Mouse (Mus musculus) bone marrow, adult 2 months (tissue): ENCODE measurements around the gene Ly6g6d. TPM values are rescaled to one million over a fixed set of nuclear protein-coding genes. Genes with fewer than 3 reads are reported as not detected.

Experiments used
- H3K27ac ChIP-seq: fragments of 200-500 bp; 2 replicates; pipeline ENCODE4 v1.5.1; 2012; ENCODE audit warnings: low read depth, mild to moderate bottlenecking, control low read depth, inconsistent platforms, low read length; ENCODE audit not compliant: control insufficient read depth, poor library complexity, insufficient read depth
- H3K4me1 ChIP-seq: fragments of 200-500 bp; 2 replicates; pipeline ENCODE4 v1.6.1; 2011; ENCODE audit warnings: low read length; ENCODE audit not compliant: control insufficient read depth, insufficient read depth
- H3K4me3 ChIP-seq: fragments of 200-500 bp; replicated peaks from 2 replicates; pipeline ENCODE3; 2011; ENCODE audit warnings: mild to moderate bottlenecking, low read depth, low read length, control low read depth; ENCODE audit not compliant: control insufficient read depth
- CTCF ChIP-seq: fragments of 200-500 bp; IDR thresholded peaks from 2 replicates; pipeline ENCODE4 v1.5.1; 2011; ENCODE audit warnings: low read length, control low read depth; ENCODE audit not compliant: control insufficient read depth, insufficient read depth
- POLR2A ChIP-seq: fragments of 200-500 bp; IDR thresholded peaks from 2 replicates; pipeline ENCODE4 v1.6.1; 2011; ENCODE audit warnings: low read depth, mild to moderate bottlenecking, control low read depth, low read length, borderline replicate concordance; ENCODE audit not compliant: control insufficient read depth
- WGBS: fragments of 180-500 bp; shearing (Covaris S2); methylation state at CpG from one replicate; pipeline ENCODE4 v1.1.7; 2018; 5-methylcytosine and 5-hydroxymethylcytosine counted together
- polyA plus RNA-seq: library from polyadenylated mRNA; stranded (reverse); fragments of >200 nt; gene quantifications from 2 replicates; pipeline ENCODE4 v1.2.4, GENCODE M21; 2011; ENCODE audit warnings: low replicate concordance; ENCODE audit not compliant: missing spikeins, insufficient read depth, insufficient read length

Ly6g6d gene
- polyA plus RNA-seq, 1 experiment: 26.2 TPM

GRCm38 (mm10) chr17:35070556-35071229 is 7.2 kb downstream of the Ly6g6d start:
- no peak for TF ChIP-seq CTCF
- TF ChIP-seq POLR2A: no peak
- H3K27ac ChIP-seq: no peak overlapping the region
- H3K4me3 ChIP-seq: no peak overlapping the region
- WGBS: 35% methylated on average over 6 of the region's 6 CpGs
- no peaks in the 10 kb centered on the region for H3K4me1 ChIP-seq

GRCm38 (mm10) chr17:35068213-35068914 is 9.5 kb downstream of the Ly6g6d start:
- 70% methylated on average over 17 of the region's 17 CpGs for WGBS
- TF ChIP-seq POLR2A (no peak), CTCF (no peak)
- H3K4me3 ChIP-seq: no peak overlapping the region
- no peaks in the 10 kb centered on the region; the same call in 1 of the 2 replicates for H3K4me1 ChIP-seq
- no peak overlapping the region for H3K27ac ChIP-seq

- H3K27ac ChIP-seq: no peak within 1 kb of the TSS
- WGBS: 48% methylated on average over 10 of the region's 10 CpGs
- H3K4me3 ChIP-seq: peak within 1 kb of the TSS; percentile 35
- TF ChIP-seq POLR2A (no peak), CTCF (no peak)
- no peaks in the 10 kb centered on the region; the same call in 1 of the 2 replicates for H3K4me1 ChIP-seq
Observed at GRCm38 (mm10) chr17:35066084-35066483, 11.8 kb downstream of the Ly6g6d start, which contains the start of gene Mpig6b. Gene Mpig6b, minus strand, starts transcription at chr17:35066184.

GRCm38 (mm10) chr17:35064951-35065947 is 12.6 kb downstream of the Ly6g6d start, which contains the start of gene Ly6g6c:
Gene Ly6g6c, plus strand, starts transcription at chr17:35065388.
- no peak for TF ChIP-seq CTCF
- TF ChIP-seq POLR2A: 0 out of 2 replicates have a peak, but pooled peaks have one; percentile 14
- H3K27ac ChIP-seq: no peak within 1 kb of the TSS
- WGBS: 2% methylated on average over 48 of the region's 48 CpGs
- peak within 1 kb of the TSS; percentile 35 for H3K4me3 ChIP-seq
- H3K4me1 ChIP-seq: no peaks in the 10 kb centered on the region; the same call in 1 of the 2 replicates

GRCm38 (mm10) chr17:35064378-35064877 is 13.4 kb downstream of the Ly6g6d start:
- Histone ChIP-seq H3K4me3 (no peak overlapping the region), H3K27ac (no peak overlapping the region), H3K4me1 (no peaks in the 10 kb centered on the region; the same call in 1 of the 2 replicates)
- TF ChIP-seq CTCF (no peak), POLR2A (no peak)
- WGBS: 52% methylated on average over 10 of the region's 10 CpGs

GRCm38 (mm10) chr17:35063466-35063865 is 14.4 kb downstream of the Ly6g6d start:
- H3K27ac ChIP-seq: no peak overlapping the region
- no peak overlapping the region for H3K4me3 ChIP-seq
- WGBS: 77% methylated on average over 3 of the region's 3 CpGs
- no peaks in the 10 kb centered on the region; the same call in 1 of the 2 replicates for H3K4me1 ChIP-seq
- TF ChIP-seq POLR2A: no peak
- TF ChIP-seq CTCF: no peak

- H3K4me3 ChIP-seq: no peak overlapping the region
- 84% methylated on average over 8 of the region's 8 CpGs for WGBS
- TF ChIP-seq CTCF (no peak), POLR2A (no peak)
- no peaks in the 10 kb centered on the region; the same call in 1 of the 2 replicates for H3K4me1 ChIP-seq
- no peak overlapping the region for H3K27ac ChIP-seq
Observed at GRCm38 (mm10) chr17:35061299-35061698, 16.6 kb downstream of the Ly6g6d start.
